Mouse (Mus musculus) cerebellum, adult 18-20 months (tissue): ENCODE results near the gene Ank3.

Experiments used
- DNase-seq, 2 experiments: peaks; one replicate each; pipeline ENCODE4 v3.0.0; 2021

Ank3 gene

GRCm38 (mm10) chr10:69728876-69729275, 330.3 kb downstream of the Ank3 start:
- DNase-seq: no peak

DNA sequence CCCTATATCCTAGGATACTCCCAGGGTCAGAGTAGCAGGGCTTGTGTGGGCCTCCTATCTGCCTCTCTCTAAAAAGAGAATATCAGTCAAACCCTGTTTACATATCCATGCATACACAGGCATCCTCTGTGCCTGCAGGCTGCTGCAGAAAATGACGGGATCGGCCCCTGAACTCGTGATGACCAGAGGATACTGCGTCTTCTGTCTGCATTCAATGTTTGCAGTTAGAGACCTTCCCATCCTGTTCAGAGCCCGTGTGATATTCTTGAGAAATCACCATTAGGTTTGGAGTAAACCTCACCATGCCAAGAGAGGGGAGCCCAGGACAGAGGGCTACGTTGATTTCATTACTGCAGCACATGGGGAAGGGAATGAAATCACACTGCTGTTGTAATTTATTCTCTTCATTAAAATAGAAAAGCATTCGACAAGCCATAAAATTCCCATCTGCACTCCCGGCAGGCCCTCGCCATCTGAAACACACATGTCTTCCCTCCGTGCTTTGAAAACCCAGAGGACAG, 331.8 kb downstream of the Ank3 start:
- DNase-seq: peak in 1 of 2 experiments; percentile 39

DNA sequence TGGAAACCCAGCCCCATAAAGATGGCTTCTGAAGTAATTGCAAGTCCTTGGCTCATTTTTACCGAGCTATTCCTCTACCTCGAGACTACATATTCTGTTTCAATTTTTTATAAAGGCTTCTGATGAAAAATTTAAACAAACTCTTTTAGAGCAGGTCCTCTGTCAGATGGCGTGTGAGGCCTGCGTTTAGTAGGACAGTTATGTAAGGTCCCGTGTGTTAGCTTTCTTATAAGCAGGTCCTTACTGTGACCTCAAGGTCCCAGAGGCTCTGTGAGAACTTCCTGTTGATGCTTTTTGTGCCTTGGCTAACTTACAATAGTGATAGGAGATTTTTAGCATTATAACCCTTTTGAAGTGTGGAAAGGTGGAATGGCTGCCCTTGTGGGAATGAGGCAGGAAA, 332.8 kb downstream of the Ank3 start:
- DNase-seq: no peak

DNA sequence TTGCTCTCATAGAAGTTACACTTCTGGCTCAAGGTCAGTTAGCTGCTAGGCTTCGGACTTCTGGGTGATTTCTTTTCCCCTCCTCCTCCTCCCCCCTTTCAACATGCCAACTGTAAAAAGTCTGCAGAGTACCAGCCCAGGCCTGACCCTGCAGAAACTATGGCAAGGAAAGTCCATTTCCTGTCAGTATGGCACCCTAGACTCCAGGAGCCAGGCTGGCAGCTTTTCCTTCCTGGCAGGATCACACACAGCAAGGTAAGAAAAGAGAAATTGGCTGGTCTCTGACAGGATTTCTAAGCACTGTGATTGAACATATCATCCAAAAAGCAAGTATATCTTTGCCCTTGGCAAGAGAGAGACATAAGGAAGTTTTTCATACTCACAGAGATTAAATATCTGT, 333.3 kb downstream of the Ank3 start:
- DNase-seq: peak; percentile 72 to 77

DNA sequence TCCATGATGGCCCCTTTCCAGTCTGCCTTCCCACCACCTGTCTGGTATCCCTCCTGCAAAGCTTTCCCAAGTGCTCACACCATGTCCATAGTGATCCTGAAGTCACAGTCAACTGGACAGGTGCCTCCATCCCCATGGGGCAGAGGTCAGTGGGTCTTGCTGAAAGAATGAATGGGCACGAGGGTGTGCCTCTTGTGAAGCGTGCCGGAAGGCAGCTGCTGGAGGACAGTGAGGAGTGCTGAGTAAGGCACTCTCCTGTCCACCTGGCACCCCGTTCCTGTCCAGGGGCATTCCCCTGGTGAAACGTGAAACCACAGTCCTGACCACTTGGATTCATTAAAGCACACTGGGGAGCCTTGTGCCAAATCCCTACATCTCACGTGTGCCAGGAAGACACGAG, 337.7 kb downstream of the Ank3 start:
- peak; percentile 44 to 47 for DNase-seq

- no peak for DNase-seq
Observed at GRCm38 (mm10) chr10:69738741-69739271, 340.2 kb downstream of the Ank3 start.

GRCm38 (mm10) chr10:69742528-69742927, 344.0 kb downstream of the Ank3 start:
- no peak for DNase-seq

DNA sequence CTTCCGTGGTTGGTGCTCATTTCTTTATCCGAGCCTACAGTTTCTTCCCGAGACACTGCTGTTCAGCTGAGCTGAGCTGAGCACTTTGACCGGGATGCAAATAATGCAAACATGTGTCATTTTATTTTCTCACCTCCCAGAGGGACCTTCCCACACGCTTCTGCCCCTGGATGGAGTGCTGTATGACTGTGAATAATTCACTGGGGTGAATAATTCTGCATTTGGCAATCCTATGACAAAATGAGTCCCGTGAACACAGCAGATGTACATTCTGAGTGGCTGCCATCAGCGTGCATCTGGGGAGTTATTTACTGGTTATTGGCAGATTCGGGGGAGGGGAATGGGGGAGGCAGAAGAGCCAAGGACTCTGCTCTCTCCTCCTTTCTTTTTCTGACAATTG, 345.6 kb downstream of the Ank3 start:
- peak; percentile 53 to 55 for DNase-seq

DNA sequence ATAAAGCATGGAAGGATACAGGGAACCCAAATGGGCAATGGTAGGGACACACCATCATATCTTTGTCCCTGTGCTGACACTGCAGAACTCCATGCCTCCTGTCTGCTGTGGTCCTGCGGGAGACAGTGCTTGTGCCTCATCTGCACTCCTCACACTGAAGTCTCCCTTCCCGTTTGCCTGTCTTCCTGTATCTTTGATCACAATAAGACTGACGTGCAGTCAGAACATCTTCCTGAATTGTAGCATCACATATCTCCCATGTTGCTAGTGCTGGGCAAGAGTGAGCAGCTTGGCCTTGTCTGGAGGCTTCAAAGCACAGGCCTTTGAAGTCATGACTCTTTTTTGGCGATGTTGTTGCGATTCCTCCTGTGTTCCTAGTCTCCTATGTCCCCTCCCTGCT, 346.3 kb downstream of the Ank3 start:
- DNase-seq: no peak

GRCm38 (mm10) chr10:69746322-69746721, 347.7 kb downstream of the Ank3 start:
- DNase-seq: no peak

DNA sequence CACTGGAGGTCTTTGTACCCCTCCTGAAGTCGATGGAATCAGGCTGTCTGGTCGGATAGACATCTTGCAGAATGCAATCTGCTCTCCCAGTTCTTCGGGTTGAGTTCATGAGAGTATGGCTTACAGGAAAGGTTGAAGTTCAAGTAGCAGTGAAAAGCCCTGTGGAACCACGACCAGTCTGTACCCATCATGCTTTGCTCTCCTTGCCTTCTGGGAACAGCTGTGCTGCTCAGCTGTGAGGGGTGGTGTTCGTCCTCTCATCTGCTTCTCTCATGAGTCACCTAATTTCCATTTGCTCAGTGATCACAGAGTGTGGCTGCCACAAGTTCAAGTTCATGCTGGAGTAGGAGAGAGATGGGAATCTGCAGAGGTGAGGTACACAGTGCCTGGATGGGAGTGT, 348.2 kb downstream of the Ank3 start:
- DNase-seq: no peak

- no peak for DNase-seq
Observed at GRCm38 (mm10) chr10:69751416-69751815, 352.8 kb downstream of the Ank3 start.

DNA sequence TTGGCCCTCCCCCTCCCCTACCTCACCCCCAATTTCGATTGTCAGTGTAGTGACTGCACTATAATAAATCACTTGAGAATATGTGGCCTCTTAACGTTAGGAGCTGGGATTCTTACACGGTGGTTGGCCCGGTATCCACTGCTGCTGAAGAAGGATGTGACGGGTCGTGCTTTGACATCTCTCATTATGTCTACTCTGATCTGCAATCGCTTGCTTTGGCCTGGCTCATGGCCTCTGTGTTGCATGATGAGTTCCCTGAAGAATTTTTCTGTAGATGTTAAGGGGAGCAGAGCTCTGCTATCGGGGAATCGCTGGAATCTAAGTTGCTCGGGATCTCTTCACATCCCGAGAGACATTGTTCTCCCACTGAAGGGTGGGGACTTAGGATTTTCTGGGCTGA, 354.9 kb downstream of the Ank3 start:
- DNase-seq: no peak

GRCm38 (mm10) chr10:69756956-69757672, 358.5 kb downstream of the Ank3 start:
- no peak for DNase-seq

DNA sequence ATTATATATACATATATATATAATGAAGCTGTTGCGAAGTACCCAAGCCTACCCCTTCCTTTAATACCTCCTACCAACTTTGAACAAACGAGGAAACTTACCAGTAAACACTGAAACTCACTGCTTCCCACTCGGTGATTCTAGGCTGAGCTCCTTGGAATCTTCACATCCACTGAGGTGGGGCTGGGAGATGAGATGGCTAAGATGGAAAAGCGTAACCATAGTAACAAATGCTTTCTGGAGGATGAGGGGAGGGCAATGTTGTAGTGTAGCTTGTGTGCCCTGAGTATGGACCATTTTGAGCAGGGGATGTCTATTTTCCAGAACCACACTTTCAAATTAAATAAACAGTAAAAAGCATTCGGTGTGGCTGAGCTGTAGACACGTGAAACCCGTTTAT, 364.4 kb downstream of the Ank3 start:
- DNase-seq: no peak

GRCm38 (mm10) chr10:69764402-69764801, 365.8 kb downstream of the Ank3 start:
- no peak for DNase-seq

- DNase-seq: peak in 1 of 2 experiments; percentile 29
Observed at GRCm38 (mm10) chr10:69777065-69777645, 378.6 kb downstream of the Ank3 start.

- DNase-seq: no peak
Observed at GRCm38 (mm10) chr10:69777736-69778135, 379.2 kb downstream of the Ank3 start.

GRCm38 (mm10) chr10:69779246-69779645, 380.7 kb downstream of the Ank3 start:
- no peak for DNase-seq

- peak; percentile 78 to 80 for DNase-seq
Observed at GRCm38 (mm10) chr10:69781491-69781890, 382.9 kb downstream of the Ank3 start.

DNA sequence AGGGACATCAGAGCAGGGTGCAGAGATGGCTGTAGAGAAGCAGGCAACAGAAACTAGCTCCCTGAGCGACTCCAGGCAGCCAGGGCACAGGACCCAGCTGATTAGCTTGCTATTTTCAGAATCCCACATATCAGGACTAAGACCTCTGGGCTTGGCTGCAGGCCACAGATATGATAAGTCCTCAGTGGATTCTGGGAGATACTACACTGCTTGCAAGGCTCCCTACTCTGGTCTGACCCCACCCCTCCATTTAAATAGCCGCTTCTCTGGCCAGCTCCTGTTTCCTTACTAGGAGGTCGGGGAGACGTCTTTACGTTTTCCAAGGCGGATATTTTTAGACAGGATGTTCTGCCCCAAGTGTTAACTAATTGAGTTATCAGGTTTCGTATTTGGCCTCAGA, 386.7 kb downstream of the Ank3 start:
- peak in 1 of 2 experiments; percentile 35 for DNase-seq

- no peak for DNase-seq
Observed at GRCm38 (mm10) chr10:69785692-69786091, 387.1 kb downstream of the Ank3 start.

DNA sequence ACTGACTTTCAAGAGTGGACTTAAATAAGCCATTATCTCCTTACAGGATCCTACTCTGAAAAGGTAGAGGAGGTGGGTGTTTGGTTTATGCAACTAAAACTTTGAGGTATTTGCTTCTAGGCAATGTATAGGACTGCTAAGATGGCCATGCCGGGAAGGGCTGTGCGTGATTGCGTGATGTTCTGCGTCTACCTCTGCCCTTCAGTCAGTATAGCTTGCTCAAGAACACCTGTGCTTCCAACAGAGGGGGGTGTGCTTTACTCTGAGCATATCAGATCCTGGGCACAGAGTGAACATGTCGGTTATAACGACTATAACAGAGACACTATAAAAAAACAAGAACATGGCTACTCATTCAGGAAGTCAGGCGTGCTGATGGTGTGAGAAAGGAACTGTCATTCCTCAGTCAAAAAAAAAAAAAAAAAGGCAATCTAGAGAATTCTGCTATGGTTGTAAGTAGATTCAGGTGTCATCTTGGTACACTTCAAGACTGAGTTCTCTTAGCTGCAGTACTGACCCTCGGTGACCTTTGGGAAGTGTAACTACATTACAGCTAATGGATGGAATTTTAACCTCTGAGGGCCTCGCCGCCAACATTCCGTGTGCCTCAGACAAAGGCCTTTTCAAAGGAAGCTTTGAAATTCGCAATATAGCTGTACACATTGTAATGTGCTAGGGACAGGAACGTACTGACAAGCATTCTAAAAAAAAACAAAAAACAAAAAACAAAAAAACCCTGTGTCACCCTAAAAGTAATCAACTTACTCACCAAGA, 387.8 kb downstream of the Ank3 start:
- no peak for DNase-seq
